In the genomic region with DNA sequence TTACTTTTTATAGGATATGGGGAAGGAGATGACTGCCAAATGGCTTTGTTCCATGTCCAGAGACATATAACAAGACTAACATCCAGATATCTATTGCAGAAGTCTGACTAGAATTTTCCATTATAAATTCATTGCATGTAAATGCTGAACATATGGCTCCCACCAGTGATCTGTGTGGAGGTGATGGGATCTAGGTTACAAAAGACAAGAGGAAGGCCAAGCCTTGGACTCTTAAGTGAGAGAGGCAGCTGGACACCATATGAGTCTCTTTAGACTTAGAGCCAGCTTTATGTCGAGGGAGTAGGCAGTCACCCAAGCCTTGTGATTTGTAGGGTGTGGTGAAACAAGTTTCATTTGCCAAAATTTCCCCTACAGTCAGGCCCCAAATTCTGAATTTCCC, we compare ENCODE assay signal across 11 mouse cellular contexts.
DNase-seq lines count a peak whose midpoint lies in the region; ATAC-seq and TF ChIP-seq lines count a peak whose summit lies in the region.
"Had no signal": no experiment of that assay in that cellular context is flagged by ENCODE, and none has a peak within 500 bp of the region (broad histone marks: within the 10 kb centered on the region; RNA-seq: fewer than 3 reads in every experiment).

No protein-coding gene starts in this region.

- WGBS in forebrain, embryonic 14.5 days, result 48% methylated on average over 1 of the region's 1 CpGs
- 51% methylated on average over 1 of the region's 1 CpGs for WGBS in forebrain, postnatal 0 days
- 44% methylated on average over 1 of the region's 1 CpGs for WGBS in intestine, embryonic 15.5 days
- WGBS in stomach, embryonic 15.5 days, result 47% methylated on average over 1 of the region's 1 CpGs
- WGBS in hindbrain, embryonic 10.5 days, result 61% methylated on average over 1 of the region's 1 CpGs

- no peaks in the 10 kb centered on the region for H3K27me3 ChIP-seq in forebrain, embryonic 14.5 days (replicated peaks; ENCODE audit: control insufficient read depth, insufficient read depth, low read length)
- H3K27me3 ChIP-seq in forebrain, postnatal 0 days (ENCODE audit: insufficient read depth, low read length), result no peaks in the 10 kb centered on the region
- no peaks in the 10 kb centered on the region for H3K27me3 ChIP-seq in intestine, embryonic 15.5 days (replicated peaks)
- no peaks in the 10 kb centered on the region for H3K27me3 ChIP-seq in stomach, embryonic 15.5 days (replicated peaks)
- H3K27me3 ChIP-seq in hindbrain, embryonic 10.5 days (ENCODE audit: insufficient read depth, poor library complexity, severe bottlenecking), result no peaks in the 10 kb centered on the region
- H3K27me3 ChIP-seq: forebrain, embryonic 15.5 days had no signal

- ATAC-seq in forebrain, embryonic 14.5 days, result no peak
- no peak for ATAC-seq in forebrain, postnatal 0 days
- peak; percentile 53; the same call in 1 of the 2 replicates for ATAC-seq in intestine, embryonic 15.5 days
- peak; percentile 86 for ATAC-seq in stomach, embryonic 15.5 days (ENCODE audit: insufficient read depth, low FRiP score, low read depth)
- no peak for ATAC-seq in inflammation-experienced regulatory T-cells, adult 6 months
- ATAC-seq: forebrain, embryonic 15.5 days had no signal

- DNase-seq in forebrain, embryonic 14.5 days (ENCODE audit: low spot score), result peak; percentile 0
- DNase-seq in forebrain, postnatal 0 days, result no peak
- peak; percentile 4 for DNase-seq in ovary, postnatal 14 days (ENCODE audit: low spot score)
- DNase-seq in ovary, postnatal 10 days (ENCODE audit: low spot score), result no peak
- no peak for DNase-seq in hindbrain, embryonic 10.5 days (ENCODE audit: low spot score)
- DNase-seq: left cerebral cortex, postnatal 4 days had no signal

- no peak overlapping the region for H3K4me3 ChIP-seq in forebrain, embryonic 14.5 days (ENCODE audit: low read depth, low read length)
- H3K4me3 ChIP-seq in forebrain, postnatal 0 days (ENCODE audit: low read depth, low read length), result no peak overlapping the region
- no peak overlapping the region for H3K4me3 ChIP-seq in intestine, embryonic 15.5 days (replicated peaks)
- H3K4me3 ChIP-seq in stomach, embryonic 15.5 days (replicated peaks), result no peak overlapping the region
- H3K4me3 ChIP-seq in hindbrain, embryonic 10.5 days, result no peak overlapping the region
- H3K4me3 ChIP-seq: forebrain, embryonic 15.5 days; myocyte had no signal

- no peaks in the 10 kb centered on the region for H3K9me3 ChIP-seq in forebrain, embryonic 14.5 days (replicated peaks; ENCODE audit: control insufficient read depth, low read length)
- no peaks in the 10 kb centered on the region for H3K9me3 ChIP-seq in forebrain, postnatal 0 days (ENCODE audit: low read length)
- no peaks in the 10 kb centered on the region for H3K9me3 ChIP-seq in intestine, embryonic 15.5 days
- H3K9me3 ChIP-seq in stomach, embryonic 15.5 days, result no peaks in the 10 kb centered on the region
- H3K9me3 ChIP-seq in hindbrain, embryonic 10.5 days, result no peaks in the 10 kb centered on the region
- H3K9me3 ChIP-seq: forebrain, embryonic 15.5 days had no signal

- H3K27ac ChIP-seq in forebrain, embryonic 14.5 days (ENCODE audit: low read depth, low read length), result no peak overlapping the region
- no peak overlapping the region for H3K27ac ChIP-seq in forebrain, postnatal 0 days (ENCODE audit: low read depth, low read length)
- no peak overlapping the region for H3K27ac ChIP-seq in intestine, embryonic 15.5 days
- H3K27ac ChIP-seq in stomach, embryonic 15.5 days, result no peak overlapping the region
- H3K27ac ChIP-seq in hindbrain, embryonic 10.5 days, result no peak overlapping the region
- H3K27ac ChIP-seq: forebrain, embryonic 15.5 days had no signal

- TF ChIP-seq CTCF in forebrain, postnatal 0 days (IDR thresholded peaks at IDR 0.05; ENCODE audit: low read depth), result no peak

- H3K9ac ChIP-seq in forebrain, embryonic 14.5 days (ENCODE audit: low read length), result no peak overlapping the region
- no peak overlapping the region for H3K9ac ChIP-seq in forebrain, postnatal 0 days
- no peak overlapping the region for H3K9ac ChIP-seq in intestine, embryonic 15.5 days
- H3K9ac ChIP-seq in stomach, embryonic 15.5 days, result no peak overlapping the region
- H3K9ac ChIP-seq: forebrain, embryonic 15.5 days had no signal

- H3K4me1 ChIP-seq in forebrain, embryonic 14.5 days (ENCODE audit: control insufficient read depth, insufficient read depth, low read length), result no peaks in the 10 kb centered on the region
- no peaks in the 10 kb centered on the region for H3K4me1 ChIP-seq in forebrain, postnatal 0 days (ENCODE audit: insufficient read depth)
- H3K4me1 ChIP-seq in intestine, embryonic 15.5 days (replicated peaks), result no peaks in the 10 kb centered on the region
- H3K4me1 ChIP-seq in stomach, embryonic 15.5 days, result no peaks in the 10 kb centered on the region
- H3K4me1 ChIP-seq in hindbrain, embryonic 10.5 days (replicated peaks), result no peaks in the 10 kb centered on the region
- H3K4me1 ChIP-seq: forebrain, embryonic 15.5 days had no signal

- H3K36me3 ChIP-seq in forebrain, embryonic 14.5 days (ENCODE audit: control insufficient read depth, insufficient read depth, low read length), result no peaks in the 10 kb centered on the region
- no peaks in the 10 kb centered on the region for H3K36me3 ChIP-seq in forebrain, postnatal 0 days (ENCODE audit: insufficient read depth)
- no peaks in the 10 kb centered on the region for H3K36me3 ChIP-seq in intestine, embryonic 15.5 days
- H3K36me3 ChIP-seq in stomach, embryonic 15.5 days, result no peaks in the 10 kb centered on the region
- H3K36me3 ChIP-seq in hindbrain, embryonic 10.5 days, result no peaks in the 10 kb centered on the region
- H3K36me3 ChIP-seq: forebrain, embryonic 15.5 days had no signal

- no peak overlapping the region for H3K4me2 ChIP-seq in forebrain, embryonic 14.5 days (ENCODE audit: low read length)
- H3K4me2 ChIP-seq in forebrain, postnatal 0 days (ENCODE audit: low read depth), result no peak overlapping the region
- H3K4me2 ChIP-seq in intestine, embryonic 15.5 days (replicated peaks), result no peak overlapping the region
- H3K4me2 ChIP-seq in stomach, embryonic 15.5 days, result no peak overlapping the region
- H3K4me2 ChIP-seq: forebrain, embryonic 15.5 days had no signal

Comparison
In these comparisons a context has a peak if more than half of its experiments do, and no peak if none do; other contexts are left out.
1. DNase-seq: peak in forebrain, embryonic 14.5 days (single experiment) and ovary, postnatal 14 days (single experiment); none in forebrain, postnatal 0 days (single experiment), ovary, postnatal 10 days (single experiment) and hindbrain, embryonic 10.5 days (single experiment).
2. ATAC-seq: peak in intestine, embryonic 15.5 days (single experiment) and stomach, embryonic 15.5 days (single experiment); none in forebrain, embryonic 14.5 days (single experiment), forebrain, postnatal 0 days (single experiment) and inflammation-experienced regulatory T-cells, adult 6 months (single experiment).